8 mouse cellular contexts compared by ENCODE assay signal in the genomic region with DNA sequence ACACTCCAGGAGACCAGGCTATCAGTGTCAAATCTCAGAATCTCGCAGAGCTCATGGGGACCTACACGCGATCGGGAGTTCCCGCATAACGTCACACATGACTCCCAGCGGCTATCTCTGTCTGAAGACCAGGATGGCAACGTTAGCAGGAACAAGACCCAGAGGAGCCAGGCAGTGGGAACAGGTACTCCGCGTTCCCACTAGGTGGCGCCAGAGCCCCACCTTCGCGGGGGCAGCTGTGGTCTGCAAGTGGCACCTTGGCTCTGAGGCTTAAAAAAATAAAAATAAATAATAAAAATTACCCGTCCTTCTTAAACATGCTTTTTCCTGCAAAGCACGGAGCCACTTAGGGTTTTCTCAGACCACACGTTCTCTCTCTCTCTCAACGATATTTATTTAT. TPM values are rescaled to one million over a fixed set of nuclear protein-coding genes. Genes with fewer than 3 reads are reported as not detected.
DNase-seq lines count a peak whose midpoint lies in the region; ATAC-seq and TF ChIP-seq lines count a peak whose summit lies in the region.

No protein-coding gene starts in this region.

- DNase-seq in CH12.LX (ENCODE audit: extremely low read depth), result peak; percentile 68
- peak; percentile 86 for DNase-seq in forebrain, embryonic 14.5 days (ENCODE audit: low spot score)
- DNase-seq in heart, postnatal 14 days, result peak; percentile 91 to 93
- DNase-seq in large intestine, adult 2 months (ENCODE audit: low read depth, low spot score), result peak; percentile 27
- peak; percentile 88 for DNase-seq in liver, postnatal 0 days
- peak; percentile 46 for DNase-seq in telencephalon, adult 2 months (ENCODE audit: low read depth, low spot score)

- H3K4me2 ChIP-seq in CH12.LX (ENCODE audit: insufficient read depth, low read depth, poor library complexity, severe bottlenecking), result no peak overlapping the region
- H3K4me2 ChIP-seq in forebrain, embryonic 14.5 days (ENCODE audit: low read length), result no peak overlapping the region
- peak overlapping the region; percentile 22; the same call in 1 of the 2 replicates for H3K4me2 ChIP-seq in liver, postnatal 0 days (ENCODE audit: low read depth, low read length)
- peak overlapping the region; percentile 39 for H3K4me2 ChIP-seq in neural tube, embryonic 13.5 days

- ATAC-seq in cerebellum, adult (ENCODE audit: insufficient number of reproducible peaks, low FRiP score, low TSS enrichment), result peak; percentile 56
- peak; percentile 71 for ATAC-seq in forebrain, embryonic 14.5 days
- ATAC-seq in liver, postnatal 0 days, result peak; percentile 85
- peak; percentile 54; the same call in 1 of the 2 replicates for ATAC-seq in neural tube, embryonic 13.5 days (ENCODE audit: low read depth)

- TF ChIP-seq CTCF in CH12.LX (conservative IDR thresholded peaks at IDR 0.05 in 1 of 2, IDR thresholded peaks at IDR 0.05 in 1 of 2; ENCODE audit: low read depth in 2 of 2, low read length in 2 of 2), result peak; percentile 65 to 95
- TF ChIP-seq CTCF in liver, postnatal 0 days (IDR thresholded peaks at IDR 0.05; ENCODE audit: low read depth), result peak; percentile 95

- TF ChIP-seq EP300 in CH12.LX (IDR thresholded peaks at IDR 0.05; ENCODE audit: low read length), result no peak
- TF ChIP-seq EP300 in liver, postnatal 0 days (IDR thresholded peaks at IDR 0.05; ENCODE audit: low read depth), result no peak

- TF ChIP-seq POLR2A in CH12.LX (IDR thresholded peaks at IDR 0.05; ENCODE audit: low read depth, low read length), result no peak

- H3K27ac ChIP-seq in CH12.LX (ENCODE audit: insufficient read depth, low read depth), result no peak overlapping the region
- H3K27ac ChIP-seq in forebrain, embryonic 14.5 days (ENCODE audit: low read depth, low read length), result no peak overlapping the region
- H3K27ac ChIP-seq in liver, postnatal 0 days (ENCODE audit: low read depth), result no peak overlapping the region
- H3K27ac ChIP-seq in neural tube, embryonic 13.5 days (replicated peaks), result no peak overlapping the region

- no peak overlapping the region for H3K9ac ChIP-seq in CH12.LX (ENCODE audit: insufficient read depth, low read depth)
- no peak overlapping the region for H3K9ac ChIP-seq in forebrain, embryonic 14.5 days (ENCODE audit: low read length)
- H3K9ac ChIP-seq in liver, postnatal 0 days (replicated peaks), result no peak overlapping the region
- peak overlapping the region; percentile 60 for H3K9ac ChIP-seq in neural tube, embryonic 13.5 days

- TF ChIP-seq RAD21 in CH12.LX (IDR thresholded peaks at IDR 0.05; ENCODE audit: low read depth, low read length), result peak; percentile 94

- H3K4me3 ChIP-seq in CH12.LX (replicated peaks in 1 of 3; ENCODE audit: low read depth in 2 of 3, low read length in 2 of 3, poor library complexity in 1 of 3), result no peak overlapping the region
- no peak overlapping the region for H3K4me3 ChIP-seq in forebrain, embryonic 14.5 days (ENCODE audit: low read depth, low read length)
- no peak overlapping the region for H3K4me3 ChIP-seq in liver, postnatal 0 days (ENCODE audit: low read depth, low read length)
- peak overlapping the region; percentile 9; the same call in 1 of the 2 replicates for H3K4me3 ChIP-seq in neural tube, embryonic 13.5 days

- H3K9me3 ChIP-seq in CH12.LX (replicated peaks; ENCODE audit: low read length), result peaks cover 5% of the 10 kb centered on the region
- H3K9me3 ChIP-seq in forebrain, embryonic 14.5 days (replicated peaks; ENCODE audit: control insufficient read depth, low read length), result 0 out of 2 replicates have a peak, but pooled peaks cover 3% of the 10 kb centered on the region
- H3K9me3 ChIP-seq in liver, postnatal 0 days (ENCODE audit: low read length), result peaks cover 3% of the 10 kb centered on the region; the same call in 1 of the 2 replicates
- 0 out of 2 replicates have a peak, but pooled peaks cover 3% of the 10 kb centered on the region for H3K9me3 ChIP-seq in neural tube, embryonic 13.5 days

- no peaks in the 10 kb centered on the region for H3K36me3 ChIP-seq in CH12.LX (replicated peaks in 1 of 2; ENCODE audit: control insufficient read depth in 1 of 2, insufficient read depth in 1 of 2, low read length in 1 of 2)
- H3K36me3 ChIP-seq in forebrain, embryonic 14.5 days (ENCODE audit: control insufficient read depth, insufficient read depth, low read length), result no peaks in the 10 kb centered on the region
- no peaks in the 10 kb centered on the region for H3K36me3 ChIP-seq in liver, postnatal 0 days (replicated peaks; ENCODE audit: insufficient read depth, low read length)
- no peaks in the 10 kb centered on the region for H3K36me3 ChIP-seq in neural tube, embryonic 13.5 days

- WGBS in forebrain, embryonic 14.5 days, result 5% methylated on average over 17 of the region's 17 CpGs
- WGBS in large intestine, adult 2 months, result 4% methylated on average over 17 of the region's 17 CpGs
- 4% methylated on average over 17 of the region's 17 CpGs for WGBS in liver, postnatal 0 days (ENCODE audit: insufficient replicate concordance)
- 4% methylated on average over 17 of the region's 17 CpGs for WGBS in neural tube, embryonic 13.5 days

- no peaks in the 10 kb centered on the region for H3K79me2 ChIP-seq in CH12.LX (replicated peaks; ENCODE audit: control insufficient read depth, extremely low read depth, insufficient read depth, poor library complexity, severe bottlenecking)

- dilution Hi-C loops in CH12.LX (cut with MboI; ENCODE audit: extremely low pct_ligation_motif_present, extremely low pct_unique_long_range_greater_than_20kb, low sequenced_read_pairs), result no loop called here

- intact Hi-C loops in heart, postnatal 14 days (cut with DNase I), result loop anchor here (1.0 to 2.0 kb wide), 3 partner anchors 195 to 309 kb away; no protein-coding TSS in a partner anchor

- H3K27me3 ChIP-seq in CH12.LX (replicated peaks), result peaks cover 2% of the 10 kb centered on the region
- peaks cover 6% of the 10 kb centered on the region; the same call in 1 of the 2 replicates for H3K27me3 ChIP-seq in forebrain, embryonic 14.5 days (replicated peaks; ENCODE audit: control insufficient read depth, insufficient read depth, low read length)
- peaks cover 14% of the 10 kb centered on the region for H3K27me3 ChIP-seq in liver, postnatal 0 days (ENCODE audit: insufficient read depth, low read length)
- H3K27me3 ChIP-seq in neural tube, embryonic 13.5 days, result peaks cover 12% of the 10 kb centered on the region

- peaks cover 8 to 10% of the 10 kb centered on the region in 2 experiments for H3K4me1 ChIP-seq in CH12.LX (ENCODE audit: control insufficient read depth in 1 of 2, insufficient read depth in 2 of 2)
- no peaks in the 10 kb centered on the region for H3K4me1 ChIP-seq in forebrain, embryonic 14.5 days (ENCODE audit: control insufficient read depth, insufficient read depth, low read length)
- H3K4me1 ChIP-seq in liver, postnatal 0 days (ENCODE audit: insufficient read depth), result no peaks in the 10 kb centered on the region; the same call in 1 of the 2 replicates
- peaks cover 25% of the 10 kb centered on the region for H3K4me1 ChIP-seq in neural tube, embryonic 13.5 days (replicated peaks)

- in situ Hi-C loops in CH12.LX (cut with MboI; ENCODE audit: low pct_ligation_motif_present, low pct_unique_long_range_greater_than_20kb, low sequenced_read_pairs), result loop anchor here (5.0 kb wide), 1 partner anchor 306 kb away; no protein-coding TSS in a partner anchor

TF ChIP-seq in CH12.LX, 34 proteins besides CTCF, POLR2A, EP300 and RAD21:
- peak; percentile 83 for TF ChIP-seq SMC3 (IDR thresholded peaks at IDR 0.05; ENCODE audit: low read depth, low read length)
- TF ChIP-seq MYC (IDR thresholded peaks at IDR 0.05; ENCODE audit: low read depth, low read length), result no peak
- TF ChIP-seq RCOR1 (conservative IDR thresholded peaks at IDR 0.05; ENCODE audit: low read depth, low read length), result no peak
- no peak for TF ChIP-seq MEF2A (IDR thresholded peaks at IDR 0.05; ENCODE audit: borderline replicate concordance, low read depth, low read length)
- no peak for TF ChIP-seq TCF12 (IDR thresholded peaks at IDR 0.05; ENCODE audit: low read depth, low read length)
- TF ChIP-seq ZC3H11A (IDR thresholded peaks at IDR 0.05; ENCODE audit: low read depth, low read length), result peak; percentile 45
- no peak for TF ChIP-seq POLR2AphosphoS2 (IDR thresholded peaks at IDR 0.05; ENCODE audit: low read depth, low read length)
- TF ChIP-seq MAZ (IDR thresholded peaks at IDR 0.05; ENCODE audit: low read depth, low read length), result no peak
- TF ChIP-seq NELFE (IDR thresholded peaks at IDR 0.05; ENCODE audit: low read depth, low read length), result no peak
- no peak for TF ChIP-seq JUND (conservative IDR thresholded peaks at IDR 0.05; ENCODE audit: low read depth, low read length)
- peak; percentile 30; the same call in 1 of the 2 replicates for TF ChIP-seq IRF4 (IDR thresholded peaks at IDR 0.05; ENCODE audit: low read depth, low read length)
- no peak for TF ChIP-seq MAX (IDR thresholded peaks at IDR 0.05; ENCODE audit: low read length)
- no peak for TF ChIP-seq ZMIZ1 (IDR thresholded peaks at IDR 0.05; ENCODE audit: low read depth, low read length)
- TF ChIP-seq E2F4 (IDR thresholded peaks at IDR 0.05; ENCODE audit: insufficient replicate concordance, low read depth, low read length), result no peak
- TF ChIP-seq MAFK (IDR thresholded peaks at IDR 0.05; ENCODE audit: insufficient replicate concordance, low read length), result no peak
- TF ChIP-seq ZNF384 (IDR thresholded peaks at IDR 0.05; ENCODE audit: low read depth, low read length), result peak; percentile 76
- no peak for TF ChIP-seq SIN3A (IDR thresholded peaks at IDR 0.05; ENCODE audit: low read length)
- TF ChIP-seq USF2 (conservative IDR thresholded peaks at IDR 0.05; ENCODE audit: low read depth, low read length), result no peak
- no peak for TF ChIP-seq MXI1 (IDR thresholded peaks at IDR 0.05; ENCODE audit: low read depth, low read length)
- no peak for TF ChIP-seq HCFC1 (IDR thresholded peaks at IDR 0.05; ENCODE audit: low read depth, low read length)
- no peak for TF ChIP-seq NRF1 (IDR thresholded peaks at IDR 0.05; ENCODE audit: low read depth, low read length)

RNA-seq across cellular contexts. Expression of a gene that starts 4.0 kb away (rescaled TPM):
- total RNA-seq in CH12.LX (2012; rRNA removed), result not detected in 2 replicates
- not detected in 2 replicates for total RNA-seq in CH12.LX (2014; rRNA removed)
- not detected in 2 replicates for polyA plus RNA-seq in CH12.LX (2012; ENCODE audit: insufficient read length, low read depth)
- polyA plus RNA-seq in forebrain, embryonic 14.5 days (2014; fragmentation: Nextera tagmentation; extraction: Ambion mirVana), result 13.1 and 15.9 TPM in 2 replicates
- total RNA-seq in heart, postnatal 14 days (2021), result not detected
- 0.38 and 0.41 TPM in 2 replicates for polyA plus RNA-seq in large intestine, adult 2 months (2012; rRNA removed)
- not detected in 2 replicates for polyA plus RNA-seq in liver, postnatal 0 days (2015; fragmentation: Nextera tagmentation; extraction: Ambion mirVana)
- 26.8 and 28.6 TPM in 2 replicates for polyA plus RNA-seq in neural tube, embryonic 13.5 days (2015; fragmentation: Nextera tagmentation; extraction: Ambion mirVana)

Comparison
In these comparisons a context has a peak if more than half of its experiments do, and no peak if none do; other contexts are left out.
1. DNase-seq: peak in every context shown above with its lines; median percentile 92 in heart, postnatal 14 days; 88 in liver, postnatal 0 days; 86 in forebrain, embryonic 14.5 days; 68 in CH12.LX; 46 in telencephalon, adult 2 months; 27 in large intestine, adult 2 months.
2. H3K4me2 ChIP-seq: peak in liver, postnatal 0 days (single experiment) and neural tube, embryonic 13.5 days (single experiment); none in CH12.LX (single experiment) and forebrain, embryonic 14.5 days (single experiment).
3. RNA of a gene that starts 4.0 kb away (polyA plus RNA-seq): 26.8 to 28.6 TPM in neural tube, embryonic 13.5 days and 13.1 to 15.9 TPM in forebrain, embryonic 14.5 days; 0.38 to 0.41 TPM in large intestine, adult 2 months, not detected in CH12.LX and not detected in liver, postnatal 0 days; every median in the first group is over 10 times any median in the second.
4. Peak in every context shown above with its lines, with median percentiles within 50 percentile points of each other: ATAC-seq.